Mouse (Mus musculus) heart, adult 2 months (tissue): ENCODE measurements around the gene Selenon. TPM values are rescaled to one million over a fixed set of nuclear protein-coding genes. Genes with fewer than 3 reads are reported as not detected.
A peak's percentile ranks its signal among the peaks of the same experiment; 100 is the strongest.

Experiments used
- DNase-seq, 2 experiments: peaks; one replicate each; pipeline ENCODE4 v3.0.0; 2021
- H3K27ac ChIP-seq: fragments of 200-600 bp; 2 replicates; pipeline ENCODE4 v1.8.1; 2022
- H3K27me3 ChIP-seq: fragments of 200-500 bp; 2 replicates; pipeline ENCODE4 v1.6.1; 2012; ENCODE audit warnings: mild to moderate bottlenecking, low read length, inconsistent platforms, mixed read lengths; ENCODE audit not compliant: control insufficient read depth, insufficient read depth
- H3K36me3 ChIP-seq: fragments of 200-500 bp; 2 replicates; pipeline ENCODE4 v1.6.1; 2012; ENCODE audit warnings: low read length, inconsistent platforms; ENCODE audit not compliant: control insufficient read depth, insufficient read depth
- H3K4me1 ChIP-seq: fragments of 200-500 bp; 2 replicates; pipeline ENCODE4 v1.6.1; 2011; ENCODE audit warnings: low read length; ENCODE audit not compliant: control insufficient read depth, insufficient read depth
- H3K4me3 ChIP-seq: fragments of 200-600 bp; 2 replicates; pipeline ENCODE4 v1.8.1; 2022
- H3K79me2 ChIP-seq: fragments of 200-500 bp; replicated peaks from 2 replicates; pipeline ENCODE4 v1.6.1; 2012; ENCODE audit warnings: mild to moderate bottlenecking, inconsistent platforms, low read length, moderate library complexity, mixed read lengths; ENCODE audit not compliant: control insufficient read depth, insufficient read depth
- H3K9ac ChIP-seq: fragments of 200-500 bp; 2 replicates; pipeline ENCODE4 v1.6.1; 2012; ENCODE audit warnings: low read depth, mild to moderate bottlenecking, control low read depth, inconsistent platforms, low read length, mixed read lengths
- CTCF ChIP-seq: fragments of 200-600 bp; IDR thresholded peaks from 2 replicates; pipeline ENCODE4 v1.8.1; 2022; ENCODE audit warnings: antibody characterized with exemption, mild to moderate bottlenecking, moderate library complexity
- EP300 ChIP-seq: fragments of 200-500 bp; IDR thresholded peaks from 2 replicates; pipeline ENCODE4 v1.6.1; 2011; ENCODE audit warnings: low read depth, low read length, control low read depth; ENCODE audit not compliant: insufficient read depth
- POLR2A ChIP-seq: fragments of 200-500 bp; IDR thresholded peaks from 2 replicates; pipeline ENCODE4 v1.6.1; 2011; ENCODE audit warnings: mild to moderate bottlenecking, low read depth, low read length, control low read depth; ENCODE audit not compliant: insufficient read depth
- WGBS: fragments of 180-500 bp; shearing (Covaris S2); methylation state at CpG from one replicate; pipeline ENCODE4 v1.1.7; 2018; 5-methylcytosine and 5-hydroxymethylcytosine counted together
- intact Hi-C: fragments of 180-260 bp; cut with DNase I; formaldehyde crosslinking; loops from one replicate; pipeline ENCODE4 v1.15.1; 2025
- polyA plus RNA-seq: library from polyadenylated mRNA; depleted of rRNA; stranded (reverse); fragments of >200 nt; gene quantifications from 2 replicates; pipeline ENCODE4 v1.2.3, GENCODE M21; 2012
- total RNA-seq, 2 experiments: library from RNA; stranded (reverse); gene quantifications; 2 replicates each; pipeline ENCODE4 v1.2.3; 2021

The Selenon gene
- total and polyA plus RNA-seq, 3 experiments: 18.6 to 22.5 (median 19.9) TPM

DNA sequence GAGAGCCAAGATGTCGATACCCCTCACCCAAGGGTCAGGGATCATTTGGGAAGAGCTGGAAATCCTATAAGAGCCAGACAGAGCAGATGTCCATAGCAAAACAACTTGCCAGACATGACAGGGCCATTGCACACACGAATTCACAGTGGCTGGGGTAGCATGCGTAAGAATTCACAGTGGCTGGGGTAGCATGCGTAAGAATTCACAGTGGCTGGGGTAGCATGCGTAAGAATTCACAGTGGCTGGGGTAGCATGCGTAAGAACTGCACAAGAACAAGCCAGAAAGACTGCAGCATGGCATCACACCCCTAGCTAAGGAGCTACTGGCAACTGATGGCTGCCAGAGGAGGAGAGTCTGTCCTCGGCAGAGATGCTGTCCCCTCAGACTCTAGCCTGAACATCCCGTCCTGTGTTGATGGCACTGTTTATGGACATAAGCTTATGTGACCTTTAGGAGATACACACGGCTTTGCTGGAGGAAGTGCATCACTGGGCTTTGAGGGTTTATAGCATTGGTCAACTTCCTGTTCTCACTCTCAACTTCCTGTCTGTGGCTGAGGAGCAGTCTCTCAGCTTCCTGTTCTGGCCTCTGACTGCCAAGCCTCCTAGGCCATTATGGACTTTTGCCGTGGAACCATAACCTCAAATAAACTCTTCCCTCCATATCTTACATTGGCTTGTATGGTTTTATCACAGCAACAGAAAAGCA, 42.9 kb upstream of the Selenon start:
- no peak overlapping the region for H3K4me3 ChIP-seq
- DNase-seq: no peak
- TF ChIP-seq EP300: no peak
- no peak for TF ChIP-seq CTCF
- no peak for TF ChIP-seq POLR2A
- no peaks in the 10 kb centered on the region for H3K27me3 ChIP-seq
- no peak overlapping the region for H3K27ac ChIP-seq
- intact Hi-C loops: loop anchor here (5.0 kb wide), 1 partner anchor 87 kb away; no protein-coding TSS in a partner anchor
- 0 out of 2 replicates have a peak, but pooled peaks cover 2% of the 10 kb centered on the region for H3K79me2 ChIP-seq
- no peaks in the 10 kb centered on the region for H3K36me3 ChIP-seq
- no peak overlapping the region for H3K9ac ChIP-seq
- peaks cover 13% of the 10 kb centered on the region for H3K4me1 ChIP-seq
- 75% methylated on average over 10 of the region's 10 CpGs for WGBS

DNA sequence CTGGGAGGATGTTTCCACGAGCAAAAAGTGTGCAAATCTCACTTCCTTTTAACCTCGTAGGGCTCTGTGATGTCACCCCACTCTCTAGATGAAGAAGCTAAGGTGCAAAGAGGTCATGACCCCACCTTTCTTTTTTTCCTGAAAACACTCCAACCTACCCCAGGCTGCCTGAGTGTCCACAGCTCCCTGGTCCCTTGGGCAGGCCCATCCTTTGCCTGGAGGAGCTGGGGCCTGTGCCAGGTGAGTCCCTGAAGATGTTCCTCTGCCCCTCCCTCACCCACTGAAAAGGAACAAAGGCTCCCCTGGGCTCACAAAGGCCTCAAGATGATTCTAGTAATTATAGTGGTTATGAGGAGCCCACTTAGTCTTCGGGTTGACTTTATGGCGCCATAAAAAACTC, 40.5 kb upstream of the Selenon start:
- 59% methylated on average over 4 of the region's 4 CpGs for WGBS
- DNase-seq: no peak
- H3K79me2 ChIP-seq: 0 out of 2 replicates have a peak, but pooled peaks cover 2% of the 10 kb centered on the region
- H3K4me1 ChIP-seq: peaks cover 12% of the 10 kb centered on the region
- no peaks in the 10 kb centered on the region for H3K27me3 ChIP-seq
- H3K27ac ChIP-seq: no peak overlapping the region; the same call in 1 of the 2 replicates
- intact Hi-C loops: loop anchor here (5.0 kb wide), 1 partner anchor 90 kb away; no protein-coding TSS in a partner anchor
- H3K4me3 ChIP-seq: no peak overlapping the region
- no peak overlapping the region for H3K9ac ChIP-seq
- no peak for TF ChIP-seq EP300
- no peak for TF ChIP-seq POLR2A
- no peak for TF ChIP-seq CTCF
- no peaks in the 10 kb centered on the region for H3K36me3 ChIP-seq

DNA sequence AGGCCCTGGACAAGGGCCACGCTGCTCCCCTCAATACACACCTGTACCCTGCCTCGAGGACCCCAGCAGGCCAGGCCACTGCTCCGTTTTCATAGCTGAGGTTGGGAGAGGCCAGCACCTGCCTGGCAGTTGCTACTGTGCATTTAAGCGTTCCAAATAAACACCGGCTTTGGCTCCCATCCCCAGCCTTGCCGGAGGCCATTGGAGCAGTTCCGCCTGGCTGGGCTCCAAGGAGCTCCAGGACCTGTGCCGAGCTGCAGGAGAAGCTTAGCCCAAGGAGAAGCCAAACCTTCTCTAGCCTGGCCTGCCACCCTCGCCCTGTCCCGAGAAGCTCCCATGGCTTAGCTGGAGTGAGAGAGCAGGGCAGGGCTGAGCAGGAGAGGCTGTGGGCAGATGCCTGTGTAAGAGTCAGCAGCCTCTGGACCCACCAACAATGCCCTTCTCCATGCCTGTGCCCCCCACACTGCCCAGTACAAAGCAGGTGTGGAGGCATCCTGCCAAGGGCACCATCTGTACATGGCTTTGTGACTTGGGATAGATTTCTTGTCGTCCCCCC, 39.6 kb upstream of the Selenon start:
- no peaks in the 10 kb centered on the region for H3K27me3 ChIP-seq
- peak overlapping the region; percentile 70 for H3K27ac ChIP-seq
- no peak overlapping the region for H3K4me3 ChIP-seq
- intact Hi-C loops: loop anchor here (2.0 to 5.0 kb wide), 2 partner anchors 35 to 91 kb away; no protein-coding TSS in a partner anchor
- DNase-seq: peak; percentile 85 to 89
- H3K36me3 ChIP-seq: no peaks in the 10 kb centered on the region
- 0 out of 2 replicates have a peak, but pooled peaks cover 2% of the 10 kb centered on the region for H3K79me2 ChIP-seq
- peaks cover 10% of the 10 kb centered on the region for H3K4me1 ChIP-seq
- 21% methylated on average over 11 of the region's 11 CpGs for WGBS
- no peak for TF ChIP-seq POLR2A
- TF ChIP-seq CTCF: no peak
- TF ChIP-seq EP300: peak; percentile 68; the same call in 1 of the 2 replicates
- H3K9ac ChIP-seq: peak overlapping the region; percentile 58

DNA sequence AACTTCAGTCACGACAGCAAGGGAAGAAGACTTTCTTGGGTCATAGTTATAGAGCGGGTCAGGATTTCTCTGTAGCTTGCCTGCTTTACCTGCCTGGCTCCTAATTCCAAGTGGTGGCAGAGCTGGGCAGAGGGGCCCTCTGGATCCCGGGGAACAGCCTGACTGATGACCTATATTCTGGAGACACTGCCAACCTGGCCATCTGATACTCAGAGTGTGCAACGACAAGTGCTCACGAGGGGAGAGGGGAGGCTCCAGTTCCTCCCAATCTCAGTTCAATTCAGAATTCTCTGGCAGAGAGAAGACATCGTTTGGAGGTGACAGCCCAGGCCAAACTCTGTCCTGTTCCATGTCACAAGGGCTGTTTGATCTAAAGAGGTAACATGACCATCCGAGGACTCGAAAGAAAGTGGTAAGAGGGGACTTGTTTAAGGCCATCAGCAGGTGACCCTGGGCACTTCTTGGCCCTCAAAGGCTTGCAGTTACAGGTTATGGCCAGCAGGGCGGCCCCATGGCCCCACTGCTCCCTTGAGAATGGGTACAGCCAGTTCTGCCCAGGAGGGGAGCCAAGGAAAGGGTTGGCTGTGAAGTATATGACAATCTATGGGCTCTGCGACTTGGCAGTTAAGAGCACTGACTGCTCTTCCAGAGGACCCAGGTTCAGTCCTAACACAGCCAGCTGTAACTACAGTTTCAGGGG, 38.4 kb upstream of the Selenon start:
- 74% methylated on average over 10 of the region's 10 CpGs for WGBS
- intact Hi-C loops: loop anchor here (2.0 to 5.0 kb wide), 2 partner anchors 36 to 92 kb away; no protein-coding TSS in a partner anchor

DNA sequence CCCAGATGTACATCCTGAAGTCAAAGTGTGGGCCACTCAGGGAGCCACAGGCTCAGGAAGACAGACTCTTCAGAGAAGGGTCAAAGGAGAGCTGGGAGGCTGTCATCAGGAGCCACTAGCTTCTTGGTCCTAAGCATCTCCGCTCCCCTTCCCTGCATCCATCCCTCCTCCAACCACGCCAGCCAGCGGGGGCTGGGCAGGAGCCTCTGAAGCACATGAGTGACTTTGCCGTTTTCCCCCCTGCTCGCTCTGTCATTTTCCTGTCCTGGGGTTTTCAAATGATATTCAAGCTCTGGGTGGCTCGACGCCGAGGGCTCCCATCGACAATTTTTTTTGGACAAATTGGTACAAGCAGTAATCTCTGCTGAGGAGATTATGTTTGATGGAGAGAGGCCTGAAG, 37.8 kb upstream of the Selenon start:
- DNase-seq: no peak
- intact Hi-C loops: loop anchor here (2.0 to 5.0 kb wide), 2 partner anchors 37 to 93 kb away; no protein-coding TSS in a partner anchor
- H3K4me3 ChIP-seq: no peak overlapping the region
- H3K27me3 ChIP-seq: no peaks in the 10 kb centered on the region
- 91% methylated on average over 9 of the region's 9 CpGs for WGBS
- peak overlapping the region; percentile 70 for H3K27ac ChIP-seq
- no peaks in the 10 kb centered on the region for H3K36me3 ChIP-seq
- peaks cover 8% of the 10 kb centered on the region for H3K4me1 ChIP-seq
- TF ChIP-seq CTCF (no peak), POLR2A (no peak), EP300 (no peak)
- H3K9ac ChIP-seq: no peak overlapping the region
- H3K79me2 ChIP-seq: no peaks in the 10 kb centered on the region

More for the DNA sequence above, 38.4 kb upstream of the Selenon start:
- Histone ChIP-seq H3K9ac (no peak overlapping the region), H3K27ac (peak overlapping the region; percentile 70), H3K4me3 (no peak overlapping the region), H3K4me1 (peaks cover 8% of the 10 kb centered on the region), H3K36me3 (no peaks in the 10 kb centered on the region), H3K79me2 (no peaks in the 10 kb centered on the region), H3K27me3 (no peaks in the 10 kb centered on the region)
- TF ChIP-seq CTCF (peak; percentile 80), EP300 (no peak)
- DNase-seq: peak; percentile 40 to 50
